Mouse (Mus musculus): Measurements from ENCODE around the gene Pttg1ip. TPM values are rescaled to one million over a fixed set of nuclear protein-coding genes. Genes with fewer than 3 reads are reported as not detected.

Gene Pttg1ip
- polyA plus RNA-seq, 1 experiment: 237 TPM

DNA sequence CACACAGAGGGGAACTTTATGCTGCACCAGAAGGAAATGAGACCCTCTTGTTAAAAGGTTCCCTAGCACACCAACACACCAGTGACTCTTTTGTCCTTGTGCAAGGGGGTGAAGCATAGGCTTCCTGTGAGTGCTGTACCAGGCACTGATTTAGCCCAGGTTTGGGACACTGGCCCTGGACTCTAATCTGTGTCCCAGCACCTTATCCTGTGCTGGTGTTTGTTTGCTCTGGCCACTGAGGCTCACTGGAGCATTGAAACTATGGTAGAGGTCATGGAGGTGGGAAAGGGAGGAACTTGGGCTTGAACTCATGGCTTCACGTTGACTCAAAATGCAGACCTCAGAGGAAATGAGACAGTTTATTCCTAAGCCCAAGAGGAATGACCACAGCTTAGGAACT lies 8.4 kb upstream of the Pttg1ip start:
- Histone ChIP-seq H3K79me2 (ENCODE audit: control insufficient read depth, insufficient read depth) (no peaks in the 10 kb centered on the region), H3K4me2 (ENCODE audit: low read depth) (no peak overlapping the region), H3ac (ENCODE audit: control insufficient read depth, insufficient read length) (no peak overlapping the region), H3K36me3 (ENCODE audit: control insufficient read depth, insufficient read depth) (no peaks in the 10 kb centered on the region), H3K4me3 (no peak overlapping the region), H3K27me3 (ENCODE audit: control insufficient read depth, insufficient read depth, insufficient read length) (no peaks in the 10 kb centered on the region)
- TF ChIP-seq USF1 (IDR thresholded peaks at IDR 0.05; ENCODE audit: low read depth) (no peak), SRF (IDR thresholded peaks at IDR 0.05; ENCODE audit: control insufficient read depth, insufficient read length, low read depth) (no peak), MYOG (IDR thresholded peaks at IDR 0.05; ENCODE audit: control insufficient read depth in 1 of 3, insufficient read depth in 1 of 3, insufficient read length in 2 of 3, low read depth in 2 of 3) (no peak), E2F4 (IDR thresholded peaks at IDR 0.05; ENCODE audit: insufficient read depth) (no peak), POLR2AphosphoS2 (IDR thresholded peaks at IDR 0.05; ENCODE audit: insufficient read length, low read depth) (no peak), MYOD1 (IDR thresholded peaks at IDR 0.05; ENCODE audit: control insufficient read depth in 1 of 3, insufficient read length in 2 of 3, low read depth in 2 of 3) (no peak), CEBPB (IDR thresholded peaks at IDR 0.05; ENCODE audit: insufficient read depth, poor library complexity, severe bottlenecking) (no peak), REST (IDR thresholded peaks at IDR 0.05; ENCODE audit: insufficient read depth, insufficient read length) (no peak), TCF3 (IDR thresholded peaks at IDR 0.05; ENCODE audit: insufficient read length, low read depth) (no peak), MAX (IDR thresholded peaks at IDR 0.05; ENCODE audit: low read depth) (no peak), TCF12 (IDR thresholded peaks at IDR 0.05; ENCODE audit: insufficient read depth, poor library complexity, severe bottlenecking) (no peak)

DNA sequence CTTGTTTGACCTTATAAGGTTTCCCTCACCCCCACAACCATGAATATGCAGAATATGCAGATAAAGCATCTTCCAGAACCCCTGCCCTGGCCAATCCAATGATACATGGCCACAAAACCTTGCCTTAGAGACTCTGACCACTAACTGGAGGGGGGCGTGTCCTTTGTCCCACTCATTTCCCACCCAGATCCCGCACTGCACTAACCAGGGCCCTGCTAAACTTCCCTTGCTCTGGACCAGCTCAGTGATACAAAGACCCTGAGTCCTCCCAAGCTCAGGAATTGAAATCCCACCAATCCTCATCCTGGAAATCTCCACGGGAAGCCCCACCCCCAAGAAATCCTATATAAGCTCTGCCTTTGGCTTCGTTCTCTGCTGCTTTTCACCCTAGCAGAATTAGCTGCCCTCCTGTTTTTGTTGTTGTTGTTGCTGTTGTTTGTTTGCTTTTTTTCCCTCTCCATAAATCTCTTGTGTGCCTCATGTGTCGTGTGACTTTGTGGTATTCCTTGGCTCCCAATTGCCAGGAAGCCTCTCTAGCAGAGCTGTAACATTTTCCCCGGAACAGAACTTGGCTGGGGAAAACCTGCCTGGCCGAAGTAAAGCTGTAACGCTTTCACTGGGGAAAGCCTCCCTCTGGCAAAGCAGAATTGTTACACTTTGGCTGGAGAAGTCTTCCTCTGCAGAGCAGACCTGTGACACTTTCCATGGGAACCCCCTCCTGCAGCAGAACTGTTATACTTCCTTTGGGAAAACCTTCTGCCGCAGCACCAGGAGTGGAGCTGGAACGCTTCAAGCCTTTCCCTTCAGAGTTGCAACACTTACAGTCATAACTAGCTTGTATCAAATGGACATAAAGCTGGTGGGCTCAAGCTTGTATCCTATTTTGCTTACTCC lies 1.2 kb upstream of the Pttg1ip start:
- TF ChIP-seq MAX (IDR thresholded peaks at IDR 0.05; ENCODE audit: low read depth) (no peak), POLR2AphosphoS2 (IDR thresholded peaks at IDR 0.05; ENCODE audit: insufficient read length, low read depth) (no peak), MYOG (IDR thresholded peaks at IDR 0.05; ENCODE audit: control insufficient read depth in 1 of 3, insufficient read depth in 1 of 3, insufficient read length in 2 of 3, low read depth in 2 of 3) (no peak), REST (IDR thresholded peaks at IDR 0.05; ENCODE audit: insufficient read depth, insufficient read length) (no peak)
- Histone ChIP-seq H3K4me2 (ENCODE audit: low read depth) (peak overlapping the region; percentile 98), H3K36me3 (ENCODE audit: control insufficient read depth, insufficient read depth) (no peaks in the 10 kb centered on the region), H3K4me3 (peak overlapping the region; percentile 90), H3ac (ENCODE audit: control insufficient read depth, insufficient read length) (no peak overlapping the region), H3K79me2 (ENCODE audit: control insufficient read depth, insufficient read depth) (peaks cover 28% of the 10 kb centered on the region), H3K27me3 (ENCODE audit: control insufficient read depth, insufficient read depth, insufficient read length) (no peaks in the 10 kb centered on the region)

DNA sequence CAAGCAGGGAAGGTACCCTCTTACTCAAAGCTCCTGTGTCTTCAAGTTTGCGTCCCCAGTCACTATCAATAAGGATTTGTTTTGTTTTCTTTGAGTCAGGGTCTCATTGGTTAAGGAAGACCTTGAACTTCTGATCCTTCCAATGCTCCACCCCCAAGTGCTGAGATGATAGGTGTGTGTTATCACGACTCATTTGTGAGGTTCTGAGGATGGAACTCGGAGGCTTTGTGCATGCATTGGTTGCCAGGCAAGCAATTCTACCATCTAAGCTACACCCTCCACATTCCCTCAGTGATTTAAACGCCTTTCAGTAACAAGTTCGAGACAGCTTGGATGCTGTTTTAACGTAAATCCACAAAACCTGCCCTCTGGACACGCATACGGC lies 505 bp upstream of the Pttg1ip start:
- Histone ChIP-seq H3K27me3 (ENCODE audit: control insufficient read depth, insufficient read depth, insufficient read length) (no peaks in the 10 kb centered on the region), H3K4me2 (ENCODE audit: low read depth) (peak overlapping the region; percentile 98), H3ac (ENCODE audit: control insufficient read depth, insufficient read length) (peak overlapping the region; percentile 70), H3K79me2 (ENCODE audit: control insufficient read depth, insufficient read depth) (peaks cover 35% of the 10 kb centered on the region), H3K36me3 (ENCODE audit: control insufficient read depth, insufficient read depth) (peaks cover 3% of the 10 kb centered on the region), H3K4me3 (peak overlapping the region; percentile 90)
- TF ChIP-seq POLR2AphosphoS2 (IDR thresholded peaks at IDR 0.05; ENCODE audit: insufficient read length, low read depth) (no peak), MAX (IDR thresholded peaks at IDR 0.05; ENCODE audit: low read depth) (no peak), E2F4 (IDR thresholded peaks at IDR 0.05; ENCODE audit: insufficient read depth) (no peak), MYOG (IDR thresholded peaks at IDR 0.05; ENCODE audit: control insufficient read depth in 1 of 3, insufficient read depth in 1 of 3, insufficient read length in 2 of 3, low read depth in 2 of 3) (no peak), USF1 (IDR thresholded peaks at IDR 0.05; ENCODE audit: low read depth) (no peak)

DNA sequence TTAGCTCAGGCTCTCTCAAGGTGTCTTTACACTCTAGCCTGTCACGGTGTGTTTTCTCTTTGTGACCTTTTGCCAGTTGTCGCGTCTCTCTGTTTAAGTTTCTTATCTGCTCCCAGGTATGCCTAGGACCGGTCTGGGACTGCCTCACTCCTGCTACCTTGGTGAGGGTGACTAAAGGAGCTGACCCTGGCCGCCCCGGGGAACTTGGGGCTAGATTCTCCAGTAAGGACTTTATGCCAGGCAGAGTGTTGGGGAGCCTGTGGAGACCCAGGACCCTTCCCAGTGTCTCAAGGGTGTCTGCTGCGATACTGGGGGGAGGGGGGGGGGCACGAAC lies 732 bp downstream of the Pttg1ip start:
- H3K4me2 ChIP-seq (ENCODE audit: low read depth): peak overlapping the region; percentile 93
- peaks cover 5% of the 10 kb centered on the region for H3K36me3 ChIP-seq (ENCODE audit: control insufficient read depth, insufficient read depth)
- TF ChIP-seq MAX (IDR thresholded peaks at IDR 0.05; ENCODE audit: low read depth) (no peak), REST (IDR thresholded peaks at IDR 0.05; ENCODE audit: insufficient read depth, insufficient read length) (no peak), POLR2AphosphoS2 (IDR thresholded peaks at IDR 0.05; ENCODE audit: insufficient read length, low read depth) (no peak), SRF (IDR thresholded peaks at IDR 0.05; ENCODE audit: control insufficient read depth, insufficient read length, low read depth) (no peak), USF1 (IDR thresholded peaks at IDR 0.05; ENCODE audit: low read depth) (no peak), E2F4 (IDR thresholded peaks at IDR 0.05; ENCODE audit: insufficient read depth) (no peak), CEBPB (IDR thresholded peaks at IDR 0.05; ENCODE audit: insufficient read depth, poor library complexity, severe bottlenecking) (no peak), TCF3 (IDR thresholded peaks at IDR 0.05; ENCODE audit: insufficient read length, low read depth) (no peak), MYOG (IDR thresholded peaks at IDR 0.05; ENCODE audit: control insufficient read depth in 1 of 3, insufficient read depth in 1 of 3, insufficient read length in 2 of 3, low read depth in 2 of 3) (no peak), TCF12 (IDR thresholded peaks at IDR 0.05; ENCODE audit: insufficient read depth, poor library complexity, severe bottlenecking) (no peak), POLR2A (IDR thresholded peaks at IDR 0.05; ENCODE audit: insufficient read length, low read depth) (no peak), MYOD1 (IDR thresholded peaks at IDR 0.05; ENCODE audit: control insufficient read depth in 1 of 3, insufficient read length in 2 of 3, low read depth in 2 of 3) (no peak)
- H3K79me2 ChIP-seq (ENCODE audit: control insufficient read depth, insufficient read depth): peaks cover 47% of the 10 kb centered on the region
- H3K27me3 ChIP-seq (ENCODE audit: control insufficient read depth, insufficient read depth, insufficient read length): no peaks in the 10 kb centered on the region
- H3K4me3 ChIP-seq: peak overlapping the region; percentile 90
- peak overlapping the region; percentile 70 for H3ac ChIP-seq (ENCODE audit: control insufficient read depth, insufficient read length)

DNA sequence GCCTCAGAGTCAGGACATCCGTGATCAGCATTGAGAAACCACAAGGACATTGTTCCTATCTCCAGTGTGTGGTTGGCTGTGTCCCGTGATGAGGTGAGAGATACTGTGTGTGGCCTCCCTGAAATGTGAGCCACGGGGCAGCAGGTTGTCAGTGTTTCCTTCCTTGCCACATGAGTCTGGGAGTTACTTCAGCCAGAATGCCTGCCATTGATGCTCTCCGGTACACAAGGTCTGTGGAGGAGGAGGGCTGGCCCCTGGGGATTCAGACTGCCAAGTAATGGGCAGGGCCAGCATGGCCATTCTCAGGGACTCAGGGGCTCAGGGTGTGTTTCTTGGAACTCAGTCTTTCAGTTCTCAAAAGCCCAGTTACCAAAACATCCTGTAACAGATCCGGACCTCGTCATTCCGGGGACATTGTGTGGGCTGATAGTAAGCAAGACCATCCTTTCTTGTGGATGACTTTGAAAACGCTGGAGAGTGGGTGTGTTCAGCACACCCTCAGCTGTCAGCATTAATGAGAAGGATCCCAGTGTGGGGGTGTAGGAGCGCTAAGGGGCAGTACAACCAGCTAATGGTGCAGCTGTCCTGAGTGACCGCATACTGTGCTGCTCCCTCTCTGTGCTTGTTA lies 2.4 kb downstream of the Pttg1ip start:
- H3ac ChIP-seq (ENCODE audit: control insufficient read depth, insufficient read length): no peak overlapping the region
- H3K36me3 ChIP-seq (ENCODE audit: control insufficient read depth, insufficient read depth): peaks cover 19% of the 10 kb centered on the region
- peak overlapping the region; percentile 93 for H3K4me2 ChIP-seq (ENCODE audit: low read depth)
- H3K27me3 ChIP-seq (ENCODE audit: control insufficient read depth, insufficient read depth, insufficient read length): no peaks in the 10 kb centered on the region
- TF ChIP-seq USF1 (IDR thresholded peaks at IDR 0.05; ENCODE audit: low read depth): no peak
- no peak for TF ChIP-seq SRF (IDR thresholded peaks at IDR 0.05; ENCODE audit: control insufficient read depth, insufficient read length, low read depth)
- peak; percentile 35 for TF ChIP-seq POLR2AphosphoS2 (IDR thresholded peaks at IDR 0.05; ENCODE audit: insufficient read length, low read depth)
- TF ChIP-seq MYOD1 (IDR thresholded peaks at IDR 0.05; ENCODE audit: control insufficient read depth in 1 of 3, insufficient read length in 2 of 3, low read depth in 2 of 3): peak; percentile 29 to 96 (median 96)
- TF ChIP-seq CEBPB (IDR thresholded peaks at IDR 0.05; ENCODE audit: insufficient read depth, poor library complexity, severe bottlenecking): no peak
- peak; percentile 28 for TF ChIP-seq POLR2A (IDR thresholded peaks at IDR 0.05; ENCODE audit: insufficient read length, low read depth)
- TF ChIP-seq TCF12 (IDR thresholded peaks at IDR 0.05; ENCODE audit: insufficient read depth, poor library complexity, severe bottlenecking): peak; percentile 50
- TF ChIP-seq E2F4 (IDR thresholded peaks at IDR 0.05; ENCODE audit: insufficient read depth): no peak
- TF ChIP-seq MYOG (IDR thresholded peaks at IDR 0.05; ENCODE audit: control insufficient read depth in 1 of 3, insufficient read depth in 1 of 3, insufficient read length in 2 of 3, low read depth in 2 of 3): peak; percentile 84 to 95 (median 87)
- no peak for TF ChIP-seq REST (IDR thresholded peaks at IDR 0.05; ENCODE audit: insufficient read depth, insufficient read length)
- TF ChIP-seq MAX (IDR thresholded peaks at IDR 0.05; ENCODE audit: low read depth): no peak
- peak; percentile 85 for TF ChIP-seq TCF3 (IDR thresholded peaks at IDR 0.05; ENCODE audit: insufficient read length, low read depth)
- H3K4me3 ChIP-seq: peak overlapping the region; percentile 90
- peaks cover 64% of the 10 kb centered on the region for H3K79me2 ChIP-seq (ENCODE audit: control insufficient read depth, insufficient read depth)

Measured in myocyte (in vitro differentiated cells).